Mouse (Mus musculus): ENCODE data around the gene Eif5. TPM values are rescaled to one million over a fixed set of nuclear protein-coding genes. Genes with fewer than 3 reads are reported as not detected.
"Not testable (repeated sequence)": the region's sequence is repeated elsewhere in the genome, so short reads cannot be mapped to it uniquely, and the experiment has no call there.

Gene Eif5
- polyA plus RNA-seq, 1 experiment from 2014 or later: 550 TPM

- no peak overlapping the region for H3K4me3 ChIP-seq (replicated peaks; ENCODE audit: low read depth, low read length)
- H3K36me3 ChIP-seq (ENCODE audit: control insufficient read depth, insufficient read depth, low read length): peaks cover 29% of the 10 kb centered on the region
- no peak overlapping the region for H3K4me2 ChIP-seq (ENCODE audit: low read length)
- no peak for ATAC-seq (ENCODE audit: low FRiP score, low TSS enrichment)
- H3K4me1 ChIP-seq (ENCODE audit: control insufficient read depth, insufficient read depth, low read length): no peaks in the 10 kb centered on the region
- no peaks in the 10 kb centered on the region for H3K27me3 ChIP-seq (ENCODE audit: control insufficient read depth, insufficient read depth, low read length)
- 68% methylated on average over 1 of the region's 1 CpGs for WGBS
- DNase-seq: no peak
- no peak overlapping the region for H3K9ac ChIP-seq (replicated peaks; ENCODE audit: low read length)
- H3K9me3 ChIP-seq (ENCODE audit: control insufficient read depth, low read length): no peaks in the 10 kb centered on the region
- no peak overlapping the region for H3K27ac ChIP-seq (replicated peaks; ENCODE audit: low read depth, low read length)
These were observed 12.9 kb downstream of the Eif5 start for GRCm38 (mm10) chr12:111550679-111551078.

- Histone ChIP-seq H3K27me3 (ENCODE audit: control insufficient read depth, insufficient read depth, low read length) (no peaks in the 10 kb centered on the region), H3K9me3 (ENCODE audit: control insufficient read depth, low read length) (no peaks in the 10 kb centered on the region), H3K4me1 (ENCODE audit: control insufficient read depth, insufficient read depth, low read length) (no peaks in the 10 kb centered on the region), H3K9ac (replicated peaks; ENCODE audit: low read length) (no peak overlapping the region), H3K27ac (replicated peaks; ENCODE audit: low read depth, low read length) (no peak overlapping the region), H3K36me3 (ENCODE audit: control insufficient read depth, insufficient read depth, low read length) (peaks cover 16% of the 10 kb centered on the region), H3K4me3 (replicated peaks; ENCODE audit: low read depth, low read length) (no peak overlapping the region), H3K4me2 (ENCODE audit: low read length) (no peak overlapping the region)
- ATAC-seq (ENCODE audit: low FRiP score, low TSS enrichment) (no peak), DNase-seq (no peak)
- 72% methylated on average over 8 of the region's 8 CpGs for WGBS
These were observed 14.5 kb downstream of the Eif5 start for GRCm38 (mm10) chr12:111552342-111552741.

GRCm38 (mm10) chr12:111555357-111555756 lies 17.5 kb downstream of the Eif5 start:
- H3K27ac ChIP-seq (replicated peaks; ENCODE audit: low read depth, low read length): no peak overlapping the region
- no peak for DNase-seq
- 76% methylated on average over 4 of the region's 4 CpGs for WGBS

GRCm38 (mm10) chr12:111555893-111556292 lies 18.1 kb downstream of the Eif5 start:
- H3K4me2 ChIP-seq (ENCODE audit: low read length); H3K4me1 ChIP-seq (ENCODE audit: control insufficient read depth, insufficient read depth, low read length); DNase-seq; H3K9me3 ChIP-seq (ENCODE audit: control insufficient read depth, low read length); H3K4me3 ChIP-seq (replicated peaks; ENCODE audit: low read depth, low read length); H3K36me3 ChIP-seq (ENCODE audit: control insufficient read depth, insufficient read depth, low read length); H3K27me3 ChIP-seq (ENCODE audit: control insufficient read depth, insufficient read depth, low read length); H3K9ac ChIP-seq (replicated peaks; ENCODE audit: low read length); ATAC-seq (ENCODE audit: low FRiP score, low TSS enrichment); H3K27ac ChIP-seq (replicated peaks; ENCODE audit: low read depth, low read length): not testable (repeated sequence)
- 76% methylated on average over 5 of the region's 5 CpGs for WGBS

More at GRCm38 (mm10) chr12:111555357-111555756, 17.5 kb downstream of the Eif5 start:
- Histone ChIP-seq H3K4me3 (replicated peaks; ENCODE audit: low read depth, low read length) (no peak overlapping the region), H3K4me2 (ENCODE audit: low read length) (no peak overlapping the region), H3K9ac (replicated peaks; ENCODE audit: low read length) (no peak overlapping the region), H3K27me3 (ENCODE audit: control insufficient read depth, insufficient read depth, low read length) (no peaks in the 10 kb centered on the region), H3K36me3 (ENCODE audit: control insufficient read depth, insufficient read depth, low read length) (no peaks in the 10 kb centered on the region), H3K4me1 (ENCODE audit: control insufficient read depth, insufficient read depth, low read length) (no peaks in the 10 kb centered on the region), H3K9me3 (ENCODE audit: control insufficient read depth, low read length) (no peaks in the 10 kb centered on the region)
- no peak for ATAC-seq (ENCODE audit: low FRiP score, low TSS enrichment)

GRCm38 (mm10) chr12:111557538-111557937 lies 19.7 kb downstream of the Eif5 start:
- no peak overlapping the region for H3K4me3 ChIP-seq (replicated peaks; ENCODE audit: low read depth, low read length)
- H3K4me1 ChIP-seq (ENCODE audit: control insufficient read depth, insufficient read depth, low read length): no peaks in the 10 kb centered on the region
- DNase-seq (no peak), ATAC-seq (ENCODE audit: low FRiP score, low TSS enrichment) (no peak)
- no peak overlapping the region for H3K9ac ChIP-seq (replicated peaks; ENCODE audit: low read length)
- no peaks in the 10 kb centered on the region for H3K9me3 ChIP-seq (ENCODE audit: control insufficient read depth, low read length)
- H3K36me3 ChIP-seq (ENCODE audit: control insufficient read depth, insufficient read depth, low read length): no peaks in the 10 kb centered on the region
- H3K27me3 ChIP-seq (ENCODE audit: control insufficient read depth, insufficient read depth, low read length): no peaks in the 10 kb centered on the region
- WGBS: 79% methylated on average over 6 of the region's 6 CpGs
- H3K4me2 ChIP-seq (ENCODE audit: low read length): no peak overlapping the region
- H3K27ac ChIP-seq (replicated peaks; ENCODE audit: low read depth, low read length): no peak overlapping the region

- Histone ChIP-seq H3K4me2 (ENCODE audit: low read length) (no peak overlapping the region), H3K36me3 (ENCODE audit: control insufficient read depth, insufficient read depth, low read length) (no peaks in the 10 kb centered on the region), H3K4me3 (replicated peaks; ENCODE audit: low read depth, low read length) (no peak overlapping the region), H3K4me1 (ENCODE audit: control insufficient read depth, insufficient read depth, low read length) (no peaks in the 10 kb centered on the region), H3K9me3 (ENCODE audit: control insufficient read depth, low read length) (no peaks in the 10 kb centered on the region), H3K27ac (replicated peaks; ENCODE audit: low read depth, low read length) (no peak overlapping the region), H3K27me3 (ENCODE audit: control insufficient read depth, insufficient read depth, low read length) (no peaks in the 10 kb centered on the region), H3K9ac (replicated peaks; ENCODE audit: low read length) (no peak overlapping the region)
- DNase-seq (no peak), ATAC-seq (ENCODE audit: low FRiP score, low TSS enrichment) (no peak)
- 92% methylated on average over 2 of the region's 2 CpGs for WGBS
These were observed 20.8 kb downstream of the Eif5 start for GRCm38 (mm10) chr12:111558655-111559054.

GRCm38 (mm10) chr12:111559647-111560258 lies 21.9 kb downstream of the Eif5 start:
- Histone ChIP-seq H3K9me3 (ENCODE audit: control insufficient read depth, low read length) (no peaks in the 10 kb centered on the region), H3K4me1 (ENCODE audit: control insufficient read depth, insufficient read depth, low read length) (no peaks in the 10 kb centered on the region), H3K27me3 (ENCODE audit: control insufficient read depth, insufficient read depth, low read length) (no peaks in the 10 kb centered on the region), H3K4me2 (ENCODE audit: low read length) (peak overlapping the region; percentile 14; the same call in 1 of the 2 replicates), H3K9ac (replicated peaks; ENCODE audit: low read length) (no peak overlapping the region), H3K36me3 (ENCODE audit: control insufficient read depth, insufficient read depth, low read length) (no peaks in the 10 kb centered on the region), H3K4me3 (replicated peaks; ENCODE audit: low read depth, low read length) (no peak overlapping the region), H3K27ac (replicated peaks; ENCODE audit: low read depth, low read length) (no peak overlapping the region)
- 67% methylated on average over 18 of the region's 18 CpGs for WGBS
- DNase-seq (peak; percentile 24), ATAC-seq (ENCODE audit: low FRiP score, low TSS enrichment) (no peak)

- Histone ChIP-seq H3K27ac (replicated peaks; ENCODE audit: low read depth, low read length) (no peak overlapping the region), H3K36me3 (ENCODE audit: control insufficient read depth, insufficient read depth, low read length) (no peaks in the 10 kb centered on the region), H3K9me3 (ENCODE audit: control insufficient read depth, low read length) (no peaks in the 10 kb centered on the region), H3K9ac (replicated peaks; ENCODE audit: low read length) (no peak overlapping the region), H3K4me1 (ENCODE audit: control insufficient read depth, insufficient read depth, low read length) (no peaks in the 10 kb centered on the region), H3K4me3 (replicated peaks; ENCODE audit: low read depth, low read length) (no peak overlapping the region), H3K27me3 (ENCODE audit: control insufficient read depth, insufficient read depth, low read length) (no peaks in the 10 kb centered on the region), H3K4me2 (ENCODE audit: low read length) (no peak overlapping the region)
- no peak for ATAC-seq (ENCODE audit: low FRiP score, low TSS enrichment)
- 64% methylated on average over 5 of the region's 5 CpGs for WGBS
- DNase-seq: no peak
These were observed 22.5 kb downstream of the Eif5 start for GRCm38 (mm10) chr12:111560286-111560685.

- Histone ChIP-seq H3K9me3 (ENCODE audit: control insufficient read depth, low read length) (no peaks in the 10 kb centered on the region), H3K36me3 (ENCODE audit: control insufficient read depth, insufficient read depth, low read length) (no peaks in the 10 kb centered on the region), H3K9ac (replicated peaks; ENCODE audit: low read length) (no peak overlapping the region), H3K27ac (replicated peaks; ENCODE audit: low read depth, low read length) (no peak overlapping the region), H3K27me3 (ENCODE audit: control insufficient read depth, insufficient read depth, low read length) (no peaks in the 10 kb centered on the region), H3K4me1 (ENCODE audit: control insufficient read depth, insufficient read depth, low read length) (no peaks in the 10 kb centered on the region), H3K4me3 (replicated peaks; ENCODE audit: low read depth, low read length) (no peak overlapping the region), H3K4me2 (ENCODE audit: low read length) (no peak overlapping the region)
- DNase-seq (no peak), ATAC-seq (ENCODE audit: low FRiP score, low TSS enrichment) (no peak)
- WGBS: 42% methylated on average over 4 of the region's 4 CpGs
These were observed 24.5 kb downstream of the Eif5 start for GRCm38 (mm10) chr12:111562276-111562814.

Measured in midbrain, embryonic 14.5 days (tissue).